Mouse (Mus musculus): Measurements from ENCODE around the gene Sox5.

GRCm38 (mm10) chr6:144119961-144120360 lies 661.8 kb downstream of the Sox5 start:
- no peak for TF ChIP-seq CTCF (IDR thresholded peaks at IDR 0.05; ENCODE audit: low read depth)
- no peak for TF ChIP-seq EP300 (IDR thresholded peaks at IDR 0.05; ENCODE audit: low read depth)

Data from heart, postnatal 0 days (tissue).